Mouse (Mus musculus): ENCODE measurements around the gene Tecpr1.

- no peak for TF ChIP-seq FLI1 (IDR thresholded peaks at IDR 0.05; ENCODE audit: low read length)
- TF ChIP-seq GATA1 (IDR thresholded peaks at IDR 0.05; ENCODE audit: borderline replicate concordance, low read length), result no peak
These were observed 37.0 kb upstream of the Tecpr1 start for GRCm38 (mm10) chr5:144260464-144260863.
